Mouse (Mus musculus) forebrain, embryonic 13.5 days (tissue): Measurements from ENCODE around the gene Acss2. TPM values are rescaled to one million over a fixed set of nuclear protein-coding genes. Genes with fewer than 3 reads are reported as not detected.
"Not testable (repeated sequence)": the region's sequence is repeated elsewhere in the genome, so short reads cannot be mapped to it uniquely, and the experiment has no call there.

ENCODE experiments used
- ATAC-seq: fragments of 200-750 bp; cut with Nextera tagmentation; 2 replicates; pipeline ENCODE4 v1.8.0; 2017
- H3K27ac ChIP-seq: fragments of 300-500 bp; sonication (generic); 2 replicates; pipeline ENCODE4 v1.5.1; 2015; ENCODE audit warnings: inconsistent platforms, mild to moderate bottlenecking, moderate library complexity
- H3K27me3 ChIP-seq: fragments of 300-500 bp; sonication (generic); 2 replicates; pipeline ENCODE4 v1.6.1; 2015; ENCODE audit warnings: mild to moderate bottlenecking, inconsistent platforms
- H3K36me3 ChIP-seq: fragments of 300-500 bp; sonication (generic); 2 replicates; pipeline ENCODE4 v1.6.1; 2015; ENCODE audit warnings: mild to moderate bottlenecking, inconsistent platforms; ENCODE audit not compliant: poor library complexity, severe bottlenecking
- H3K4me1 ChIP-seq: fragments of 300-500 bp; sonication (generic); 2 replicates; pipeline ENCODE4 v1.6.1; 2015; ENCODE audit warnings: inconsistent platforms
- H3K4me2 ChIP-seq: fragments of 300-500 bp; sonication (generic); 2 replicates; pipeline ENCODE4 v1.6.1; 2015; ENCODE audit warnings: inconsistent platforms, mild to moderate bottlenecking, moderate library complexity
- H3K4me3 ChIP-seq: fragments of 300-500 bp; sonication (generic); 2 replicates; pipeline ENCODE4 v1.5.1; 2015; ENCODE audit warnings: mild to moderate bottlenecking, inconsistent platforms
- H3K9ac ChIP-seq: fragments of 300-500 bp; sonication (generic); 2 replicates; pipeline ENCODE4 v1.6.1; 2015; ENCODE audit warnings: mild to moderate bottlenecking, inconsistent platforms
- H3K9me3 ChIP-seq: fragments of 300-500 bp; sonication (generic); replicated peaks from 2 replicates; pipeline ENCODE4 v1.6.1; 2016; ENCODE audit warnings: inconsistent platforms
- WGBS: fragments of 180-500 bp; shearing (Covaris S2); methylation state at CpG from one replicate; pipeline ENCODE4 v1.1.7; 2015; 5-methylcytosine and 5-hydroxymethylcytosine counted together
- polyA plus RNA-seq: library from polyadenylated mRNA; unstranded; fragments of >200 nt; fragmentation: Nextera tagmentation; extraction: Ambion mirVana; gene quantifications from 2 replicates; pipeline ENCODE4 v1.2.1, GENCODE M21; 2015

Gene Acss2
- polyA plus RNA-seq, 1 experiment from 2014 or later: 19.0 TPM

GRCm38 (mm10) chr2:155513543-155513942 is 4.2 kb upstream of the Acss2 start:
- Histone ChIP-seq H3K27ac (no peak overlapping the region), H3K36me3 (peaks cover 5% of the 10 kb centered on the region; the same call in 1 of the 2 replicates), H3K27me3 (no peaks in the 10 kb centered on the region; the same call in 1 of the 2 replicates), H3K4me3 (peak overlapping the region; percentile 64), H3K9me3 (no peaks in the 10 kb centered on the region), H3K4me2 (peak overlapping the region; percentile 87), H3K4me1 (peaks cover 30% of the 10 kb centered on the region), H3K9ac (peak overlapping the region; percentile 92)
- ATAC-seq: no peak
- 69% methylated on average over 5 of the region's 5 CpGs for WGBS

GRCm38 (mm10) chr2:155514666-155515065 is 3.1 kb upstream of the Acss2 start:
- Histone ChIP-seq H3K9me3 (no peaks in the 10 kb centered on the region), H3K4me2 (peak overlapping the region; percentile 87), H3K9ac (peak overlapping the region; percentile 92), H3K4me1 (peaks cover 35% of the 10 kb centered on the region), H3K27ac (0 out of 2 replicates have a peak overlapping the region, but pooled peaks have one; percentile 51), H3K36me3 (peaks cover 2% of the 10 kb centered on the region; the same call in 1 of the 2 replicates), H3K4me3 (peak overlapping the region; percentile 64), H3K27me3 (no peaks in the 10 kb centered on the region; the same call in 1 of the 2 replicates)
- ATAC-seq: peak; percentile 29
- 0% methylated on average over 21 of the region's 23 CpGs for WGBS

GRCm38 (mm10) chr2:155515941-155516340 is 1.8 kb upstream of the Acss2 start:
- Histone ChIP-seq H3K27me3 (no peaks in the 10 kb centered on the region; the same call in 1 of the 2 replicates), H3K4me3 (no peak overlapping the region), H3K9me3 (no peaks in the 10 kb centered on the region), H3K9ac (no peak overlapping the region), H3K4me2 (no peak overlapping the region), H3K27ac (no peak overlapping the region), H3K36me3 (no peaks in the 10 kb centered on the region), H3K4me1 (peaks cover 35% of the 10 kb centered on the region)
- 7% methylated on average over 1 of the region's 1 CpGs for WGBS
- no peak for ATAC-seq

- Histone ChIP-seq H3K9me3 (no peaks in the 10 kb centered on the region), H3K36me3 (no peaks in the 10 kb centered on the region), H3K27me3 (no peaks in the 10 kb centered on the region; the same call in 1 of the 2 replicates), H3K4me2 (peak overlapping the region; percentile 75), H3K9ac (peak overlapping the region; percentile 68), H3K27ac (peak overlapping the region; percentile 74; the same call in 1 of the 2 replicates), H3K4me1 (peaks cover 23% of the 10 kb centered on the region), H3K4me3 (peak overlapping the region; percentile 71)
- WGBS: 22% methylated on average over 18 of the region's 18 CpGs
- ATAC-seq: no peak
Measured at GRCm38 (mm10) chr2:155518531-155519270, 953 bp downstream of the Acss2 start.

- Histone ChIP-seq H3K9ac (no peak overlapping the region), H3K36me3 (no peaks in the 10 kb centered on the region), H3K4me1 (peaks cover 3% of the 10 kb centered on the region; the same call in 1 of the 2 replicates), H3K9me3 (no peaks in the 10 kb centered on the region), H3K4me2 (no peak overlapping the region), H3K4me3 (no peak overlapping the region), H3K27ac (no peak overlapping the region), H3K27me3 (no peaks in the 10 kb centered on the region)
- no peak for ATAC-seq
- WGBS: 66% methylated on average over 5 of the region's 5 CpGs
Measured at GRCm38 (mm10) chr2:155523706-155524105, 6.0 kb downstream of the Acss2 start.

- H3K4me3 ChIP-seq: no peak overlapping the region
- H3K27me3 ChIP-seq: no peaks in the 10 kb centered on the region
- H3K4me1 ChIP-seq: no peaks in the 10 kb centered on the region
- H3K9ac ChIP-seq: no peak overlapping the region
- ATAC-seq: no peak
- H3K27ac ChIP-seq: no peak overlapping the region
- H3K9me3 ChIP-seq: no peaks in the 10 kb centered on the region
- H3K36me3 ChIP-seq: no peaks in the 10 kb centered on the region
- WGBS: 73% methylated on average over 1 of the region's 1 CpGs
- H3K4me2 ChIP-seq: no peak overlapping the region
Measured at GRCm38 (mm10) chr2:155524378-155524777, 6.6 kb downstream of the Acss2 start.

GRCm38 (mm10) chr2:155527367-155527766 is 9.6 kb downstream of the Acss2 start:
- 81% methylated on average over 5 of the region's 5 CpGs for WGBS
- H3K27me3 ChIP-seq: no peaks in the 10 kb centered on the region
- H3K9me3 ChIP-seq: no peaks in the 10 kb centered on the region
- no peak overlapping the region for H3K4me3 ChIP-seq
- no peaks in the 10 kb centered on the region for H3K4me1 ChIP-seq
- H3K27ac ChIP-seq: no peak overlapping the region
- no peak overlapping the region for H3K9ac ChIP-seq
- H3K36me3 ChIP-seq: no peaks in the 10 kb centered on the region
- no peak overlapping the region for H3K4me2 ChIP-seq
- ATAC-seq: no peak

GRCm38 (mm10) chr2:155536292-155536691 is 18.5 kb downstream of the Acss2 start:
- Histone ChIP-seq H3K36me3 (no peaks in the 10 kb centered on the region), H3K4me3 (no peak overlapping the region), H3K4me2 (no peak overlapping the region), H3K27ac (no peak overlapping the region), H3K27me3 (no peaks in the 10 kb centered on the region), H3K9me3 (no peaks in the 10 kb centered on the region), H3K4me1 (no peaks in the 10 kb centered on the region), H3K9ac (no peak overlapping the region)
- no peak for ATAC-seq

- Histone ChIP-seq H3K27ac (no peak overlapping the region), H3K4me1 (no peaks in the 10 kb centered on the region), H3K27me3 (no peaks in the 10 kb centered on the region), H3K9ac (no peak overlapping the region), H3K9me3 (no peaks in the 10 kb centered on the region), H3K4me3 (no peak overlapping the region), H3K4me2 (no peak overlapping the region), H3K36me3 (no peaks in the 10 kb centered on the region)
- ATAC-seq: no peak
- 77% methylated on average over 5 of the region's 5 CpGs for WGBS
Measured at GRCm38 (mm10) chr2:155537761-155538462, 20.2 kb downstream of the Acss2 start.

GRCm38 (mm10) chr2:155538463-155539057 is 20.8 kb downstream of the Acss2 start:
- not testable (repeated sequence) for H3K9ac ChIP-seq, H3K27ac ChIP-seq, H3K4me1 ChIP-seq, ATAC-seq, H3K27me3 ChIP-seq, H3K4me3 ChIP-seq, H3K4me2 ChIP-seq, H3K36me3 ChIP-seq, H3K9me3 ChIP-seq
- 79% methylated on average over 19 of the region's 19 CpGs for WGBS

GRCm38 (mm10) chr2:155539696-155540095 is 21.9 kb downstream of the Acss2 start:
- no peak for ATAC-seq
- Histone ChIP-seq H3K4me3 (no peak overlapping the region), H3K4me1 (no peaks in the 10 kb centered on the region), H3K4me2 (no peak overlapping the region), H3K27ac (no peak overlapping the region), H3K36me3 (no peaks in the 10 kb centered on the region), H3K9me3 (no peaks in the 10 kb centered on the region), H3K9ac (no peak overlapping the region), H3K27me3 (no peaks in the 10 kb centered on the region)

- 71% methylated on average over 6 of the region's 6 CpGs for WGBS
- Histone ChIP-seq H3K4me3 (no peak overlapping the region), H3K9me3 (no peaks in the 10 kb centered on the region), H3K36me3 (no peaks in the 10 kb centered on the region), H3K9ac (no peak overlapping the region), H3K4me1 (no peaks in the 10 kb centered on the region), H3K27me3 (no peaks in the 10 kb centered on the region), H3K27ac (no peak overlapping the region), H3K4me2 (no peak overlapping the region)
- ATAC-seq: no peak
Measured at GRCm38 (mm10) chr2:155540822-155541458, 23.2 kb downstream of the Acss2 start.
